Mouse (Mus musculus) spleen, adult 2 months (tissue): ENCODE measurements around the gene Itgb3bp. TPM values are rescaled to one million over a fixed set of nuclear protein-coding genes. Genes with fewer than 3 reads are reported as not detected.

Experiments used
- DNase-seq, 2 experiments: peaks; one replicate each; pipeline versions ENCODE4 v3.0.0 to v3.0.0-alpha.2; 2012 to 2021; ENCODE audit warnings: low spot score in 2 of 2, low read depth in 1 of 2
- H3K27ac ChIP-seq: fragments of 200-500 bp; 2 replicates; pipeline ENCODE4 v1.5.1; 2012; ENCODE audit warnings: low read length, inconsistent platforms; ENCODE audit not compliant: insufficient read depth
- H3K27me3 ChIP-seq: fragments of 200-500 bp; 2 replicates; pipeline ENCODE4 v1.6.1; 2012; ENCODE audit warnings: mild to moderate bottlenecking, moderate library complexity, low read length, inconsistent platforms; ENCODE audit not compliant: control insufficient read depth, insufficient read depth
- H3K36me3 ChIP-seq: fragments of 200-500 bp; 2 replicates; pipeline ENCODE4 v1.6.1; 2012; ENCODE audit warnings: mild to moderate bottlenecking, low read length, inconsistent platforms; ENCODE audit not compliant: control insufficient read depth, insufficient read depth
- H3K4me1 ChIP-seq: fragments of 200-500 bp; 2 replicates; pipeline ENCODE4 v1.6.1; 2011; ENCODE audit warnings: inconsistent platforms; ENCODE audit not compliant: control insufficient read depth, insufficient read depth, insufficient read length
- H3K4me3 ChIP-seq: fragments of 200-500 bp; 2 replicates; pipeline ENCODE4 v1.5.1; 2011; ENCODE audit warnings: mild to moderate bottlenecking, inconsistent platforms; ENCODE audit not compliant: insufficient read depth, insufficient read length; ENCODE audit errors: extremely low read depth
- CTCF ChIP-seq: fragments of 200-500 bp; IDR thresholded peaks from 2 replicates; pipeline ENCODE4 v1.5.1; 2011; ENCODE audit warnings: mild to moderate bottlenecking, inconsistent platforms; ENCODE audit not compliant: insufficient read depth, insufficient read length, insufficient replicate concordance; ENCODE audit errors: extremely low read depth
- POLR2A ChIP-seq: fragments of 200-500 bp; IDR thresholded peaks from 2 replicates; pipeline ENCODE4 v1.6.1; 2011; ENCODE audit warnings: low read depth, low read length, inconsistent platforms
- WGBS: fragments of 180-500 bp; shearing (Covaris S2); methylation state at CpG from one replicate; pipeline ENCODE4 v1.1.7; 2018; 5-methylcytosine and 5-hydroxymethylcytosine counted together
- polyA plus RNA-seq: library from polyadenylated mRNA; depleted of rRNA; stranded (reverse); fragments of >200 nt; gene quantifications from 2 replicates; pipeline ENCODE4 v1.2.3, GENCODE M21; 2012

Itgb3bp gene
- polyA plus RNA-seq, 1 experiment, result 0.39 TPM

GRCm38 (mm10) chr4:99816697-99817460 is 112.7 kb downstream of the Itgb3bp start:
- no peaks in the 10 kb centered on the region for H3K4me1 ChIP-seq
- WGBS, result 96% methylated on average over 7 of the region's 7 CpGs
- H3K27ac ChIP-seq, result no peak overlapping the region
- TF ChIP-seq POLR2A, result no peak
- TF ChIP-seq CTCF, result no peak
- H3K27me3 ChIP-seq, result no peaks in the 10 kb centered on the region
- no peaks in the 10 kb centered on the region for H3K36me3 ChIP-seq
- DNase-seq, result no peak
- no peak overlapping the region for H3K4me3 ChIP-seq

- TF ChIP-seq POLR2A, result no peak
- DNase-seq, result no peak
- no peaks in the 10 kb centered on the region for H3K27me3 ChIP-seq
- no peak overlapping the region for H3K27ac ChIP-seq
- 67% methylated on average over 6 of the region's 6 CpGs for WGBS
- no peaks in the 10 kb centered on the region for H3K4me1 ChIP-seq
- no peaks in the 10 kb centered on the region for H3K36me3 ChIP-seq
- H3K4me3 ChIP-seq, result no peak overlapping the region
Observed at GRCm38 (mm10) chr4:99792365-99792764, 137.2 kb downstream of the Itgb3bp start.

GRCm38 (mm10) chr4:99773041-99773440 is 156.6 kb downstream of the Itgb3bp start:
- Histone ChIP-seq H3K4me3 (no peak overlapping the region), H3K4me1 (no peaks in the 10 kb centered on the region), H3K27ac (no peak overlapping the region), H3K36me3 (no peaks in the 10 kb centered on the region), H3K27me3 (no peaks in the 10 kb centered on the region)
- no peak for TF ChIP-seq POLR2A
- TF ChIP-seq CTCF, result no peak
- no peak for DNase-seq
- 79% methylated on average over 1 of the region's 1 CpGs for WGBS

GRCm38 (mm10) chr4:99770555-99770954 is 159.1 kb downstream of the Itgb3bp start:
- TF ChIP-seq CTCF (no peak), POLR2A (no peak)

GRCm38 (mm10) chr4:99766753-99767152 is 162.9 kb downstream of the Itgb3bp start:
- Histone ChIP-seq H3K4me1 (no peaks in the 10 kb centered on the region), H3K36me3 (no peaks in the 10 kb centered on the region), H3K27ac (no peak overlapping the region), H3K27me3 (no peaks in the 10 kb centered on the region), H3K4me3 (no peak overlapping the region)
- TF ChIP-seq POLR2A, result no peak
- no peak for TF ChIP-seq CTCF
- WGBS, result 92% methylated on average over 1 of the region's 1 CpGs
- DNase-seq, result no peak

More at GRCm38 (mm10) chr4:99770555-99770954, 159.1 kb downstream of the Itgb3bp start:
- Histone ChIP-seq H3K27ac (no peak overlapping the region), H3K36me3 (no peaks in the 10 kb centered on the region), H3K4me1 (no peaks in the 10 kb centered on the region), H3K27me3 (no peaks in the 10 kb centered on the region), H3K4me3 (no peak overlapping the region)
- WGBS, result 88% methylated on average over 5 of the region's 5 CpGs
- no peak for DNase-seq

GRCm38 (mm10) chr4:99766303-99766702 is 163.3 kb downstream of the Itgb3bp start:
- Histone ChIP-seq H3K4me1 (no peaks in the 10 kb centered on the region), H3K36me3 (no peaks in the 10 kb centered on the region), H3K27me3 (no peaks in the 10 kb centered on the region), H3K27ac (no peak overlapping the region), H3K4me3 (no peak overlapping the region)
- TF ChIP-seq CTCF, result no peak
- no peak for TF ChIP-seq POLR2A
- 94% methylated on average over 5 of the region's 5 CpGs for WGBS
- no peak for DNase-seq

- WGBS, result 75% methylated on average over 5 of the region's 5 CpGs
- TF ChIP-seq CTCF (no peak), POLR2A (no peak)
- DNase-seq, result no peak
- H3K36me3 ChIP-seq, result no peaks in the 10 kb centered on the region
- no peaks in the 10 kb centered on the region for H3K4me1 ChIP-seq
- H3K27me3 ChIP-seq, result no peaks in the 10 kb centered on the region
- no peak overlapping the region for H3K27ac ChIP-seq
- H3K4me3 ChIP-seq, result no peak overlapping the region
Observed at GRCm38 (mm10) chr4:99752426-99752825, 177.2 kb downstream of the Itgb3bp start.
